Comparison of ENCODE assay signal across 8 mouse cellular contexts in the genomic region with DNA sequence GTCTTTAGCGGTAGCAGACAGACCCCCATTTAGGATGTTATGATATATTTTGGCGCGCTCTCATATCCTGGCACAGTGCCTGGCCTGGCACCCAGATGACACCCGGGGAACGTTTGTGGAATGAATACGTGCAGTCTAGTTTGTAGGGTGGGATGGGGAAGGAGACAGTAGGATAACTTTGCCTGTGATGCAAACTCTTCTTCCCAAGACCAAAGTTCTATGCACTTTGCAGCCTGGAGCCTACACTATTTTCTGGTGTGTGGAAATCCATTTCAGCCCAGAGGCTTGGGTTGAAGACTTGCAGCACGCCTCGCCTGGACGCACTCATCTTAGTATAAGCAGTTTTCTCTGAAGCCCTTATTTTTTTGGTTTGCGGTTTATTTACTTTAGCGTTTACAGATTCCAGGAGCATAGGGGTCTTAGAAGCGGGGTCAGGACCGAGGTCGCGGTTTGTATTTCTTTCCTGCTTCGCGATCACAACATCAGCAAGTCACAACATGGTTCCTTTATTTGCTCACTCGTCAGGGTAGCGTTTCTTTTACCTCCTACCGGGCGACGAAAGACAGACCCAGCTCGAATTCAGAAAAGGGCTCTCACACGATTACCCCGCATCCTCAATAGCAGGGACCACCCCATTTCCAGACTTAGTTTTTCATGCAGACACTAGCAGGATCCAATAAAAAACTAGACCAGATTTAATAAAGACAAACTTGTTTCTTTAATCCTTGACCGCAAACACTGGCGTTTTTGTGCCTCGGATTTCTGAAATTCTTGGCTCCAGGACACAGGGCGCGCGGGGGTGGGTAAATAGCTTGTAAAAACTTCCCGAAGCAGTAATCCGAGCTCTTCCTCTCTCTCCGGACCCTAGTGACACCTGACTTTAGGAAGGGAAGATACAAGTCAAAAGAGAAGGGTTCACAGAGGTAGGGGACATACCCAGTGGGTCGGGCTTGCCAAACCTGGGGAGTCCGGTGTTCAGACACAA. TPM values are rescaled to one million over a fixed set of nuclear protein-coding genes. Genes with fewer than 3 reads are reported as not detected.
DNase-seq lines count a peak whose midpoint lies in the region; ATAC-seq and TF ChIP-seq lines count a peak whose summit lies in the region.

No protein-coding gene starts in this region.

- peaks cover 0 to 9% of the 10 kb centered on the region in 2 experiments; a peak in 2 of 4 replicates for H3K4me1 ChIP-seq in MEL (ENCODE audit: control insufficient read depth in 1 of 2, insufficient read depth in 2 of 2, low read length in 2 of 2)
- H3K4me1 ChIP-seq in embryonic facial prominence, embryonic 10.5 days: peaks cover 41% of the 10 kb centered on the region
- peaks cover 21% of the 10 kb centered on the region for H3K4me1 ChIP-seq in hindbrain, embryonic 15.5 days (replicated peaks)

- no peak for TF ChIP-seq CTCF in MEL (IDR thresholded peaks at IDR 0.05 in 2 of 3, conservative IDR thresholded peaks at IDR 0.05 in 1 of 3; ENCODE audit: control insufficient read depth in 1 of 3, insufficient read depth in 1 of 3, low read depth in 2 of 3, low read length in 3 of 3, poor library complexity in 1 of 3, severe bottlenecking in 1 of 3)

- TF ChIP-seq EP300 in MEL (IDR thresholded peaks at IDR 0.05; ENCODE audit: low read depth in 1 of 2, low read length in 2 of 2): no peak

- no peak for TF ChIP-seq POLR2A in MEL (IDR thresholded peaks at IDR 0.05; ENCODE audit: control insufficient read depth in 1 of 2, insufficient read depth in 1 of 2, low read depth in 1 of 2, low read length in 2 of 2, poor library complexity in 1 of 2)

- H3K36me3 ChIP-seq in MEL (ENCODE audit: control insufficient read depth in 1 of 2, insufficient read depth in 2 of 2, low read length in 2 of 2) (peaks cover 0 to 20% of the 10 kb centered on the region in 2 experiments; a peak in 2 of 4 replicates), macrophage (ENCODE audit: inconsistent target) (no peaks in the 10 kb centered on the region)
- H3K36me3 ChIP-seq in embryonic facial prominence, embryonic 10.5 days (replicated peaks): peaks cover 5% of the 10 kb centered on the region; the same call in 1 of the 2 replicates
- no peaks in the 10 kb centered on the region for H3K36me3 ChIP-seq in hindbrain, embryonic 15.5 days

- H3K4me2 ChIP-seq in hindbrain, embryonic 15.5 days: peak overlapping the region; percentile 90

- 8% methylated on average over 36 of the region's 36 CpGs for WGBS in embryonic facial prominence, embryonic 10.5 days
- 6% methylated on average over 36 of the region's 36 CpGs for WGBS in hindbrain, embryonic 15.5 days
- WGBS in macrophage (ENCODE audit: missing documents): 15% methylated on average over 36 of the region's 36 CpGs

- DNase-seq in kidney, adult 18-20 months: peak; percentile 49
- no peak for DNase-seq in kidney, adult 9 months
- peak; percentile 47 for DNase-seq in MEL (ENCODE audit: low read depth, low spot score)
- peak; percentile 59 for DNase-seq in embryonic facial prominence, embryonic 10.5 days (ENCODE audit: low spot score)
- DNase-seq in thymus, postnatal 4 days: peak; percentile 44
- DNase-seq in ovary, adult 18-20 months (ENCODE audit: low spot score): no peak

- H3K27ac ChIP-seq in MEL (ENCODE audit: control insufficient read depth, low read depth, low read length) (peak overlapping the region; percentile 0; the same call in 1 of the 2 replicates), macrophage (peak overlapping the region; percentile 46)
- H3K27ac ChIP-seq in embryonic facial prominence, embryonic 10.5 days (replicated peaks): peak overlapping the region; percentile 88
- H3K27ac ChIP-seq in hindbrain, embryonic 15.5 days (replicated peaks): 0 out of 2 replicates have a peak overlapping the region, but pooled peaks have one; percentile 25

- TF ChIP-seq RAD21 in MEL (IDR thresholded peaks at IDR 0.05; ENCODE audit: low read depth, low read length): no peak

- H3K79me2 ChIP-seq in MEL (ENCODE audit: control insufficient read depth, insufficient read depth, low read length, poor library complexity) (peaks cover 12% of the 10 kb centered on the region; the same call in 1 of the 2 replicates), macrophage (ENCODE audit: inconsistent target) (no peaks in the 10 kb centered on the region; the same call in 1 of the 2 replicates)

- peak overlapping the region; percentile 67 for H3K9ac ChIP-seq in MEL (ENCODE audit: control insufficient read depth, low read depth, low read length, poor library complexity, severe bottlenecking)
- H3K9ac ChIP-seq in hindbrain, embryonic 15.5 days: peak overlapping the region; percentile 47

- H3K9me3 ChIP-seq in MEL (replicated peaks; ENCODE audit: insufficient read depth, low read length): no peaks in the 10 kb centered on the region
- no peaks in the 10 kb centered on the region for H3K9me3 ChIP-seq in embryonic facial prominence, embryonic 10.5 days
- no peaks in the 10 kb centered on the region for H3K9me3 ChIP-seq in hindbrain, embryonic 15.5 days

- no peaks in the 10 kb centered on the region for H3K27me3 ChIP-seq in MEL (ENCODE audit: control insufficient read depth in 1 of 2, insufficient read depth in 2 of 2, low read length in 2 of 2)
- H3K27me3 ChIP-seq in embryonic facial prominence, embryonic 10.5 days (replicated peaks; ENCODE audit: low read depth, poor library complexity, severe bottlenecking): 0 out of 2 replicates have a peak, but pooled peaks cover 5% of the 10 kb centered on the region
- no peaks in the 10 kb centered on the region for H3K27me3 ChIP-seq in hindbrain, embryonic 15.5 days

- no peak for ATAC-seq in hindbrain, embryonic 15.5 days (ENCODE audit: low FRiP score, low read depth)

- H3K4me3 ChIP-seq in MEL (ENCODE audit: control insufficient read depth in 1 of 2, insufficient read depth in 1 of 2, low read depth in 2 of 2, low read length in 2 of 2) (peak overlapping the region; percentile 63 to 67), macrophage (ENCODE audit: inconsistent target) (peak overlapping the region; percentile 68)
- peak overlapping the region; percentile 83 for H3K4me3 ChIP-seq in embryonic facial prominence, embryonic 10.5 days
- peak overlapping the region; percentile 65 for H3K4me3 ChIP-seq in hindbrain, embryonic 15.5 days

TF ChIP-seq in MEL, 35 proteins besides CTCF, POLR2A, EP300 and RAD21:
- TF ChIP-seq TBP (IDR thresholded peaks at IDR 0.05; ENCODE audit: low read depth, low read length) (0 out of 2 replicates have a peak, but pooled peaks have one; percentile 11), POLR2AphosphoS5 (IDR thresholded peaks at IDR 0.05; ENCODE audit: borderline replicate concordance, low read depth, low read length) (no peak)

RNA-seq across cellular contexts. Expression of a gene that starts 0.7 kb away (rescaled TPM):
- total RNA-seq in MEL (2012; rRNA removed): 12.2 and 15.6 TPM in 2 replicates
- polyA plus RNA-seq in MEL (2012; ENCODE audit: insufficient read depth in 1 of 2, insufficient read length in 2 of 2, low read depth in 1 of 2, low replicate concordance in 2 of 2, missing spikeins in 1 of 2) (10 to 100 TPM in 1 of 2 experiments, not detected in 1; 19.0 TPM), macrophage (2018) (7.3 to 19.9 TPM (median 7.5 TPM) in 3 replicates)
- polyA plus RNA-seq in embryonic facial prominence, embryonic 10.5 days (2016; fragmentation: Nextera tagmentation; extraction: Ambion mirVana): 10.0 and 11.2 TPM in 2 replicates
- 5.0 and 6.1 TPM in 2 replicates for polyA plus RNA-seq in hindbrain, embryonic 15.5 days (2015; fragmentation: Nextera tagmentation; extraction: Ambion mirVana)
- 100 to 1,000 TPM in 17 of 26 experiments, 10 to 100 TPM in 9; 34.5 to 340 (median 132) TPM for total RNA-seq in macrophage (2018; cell fraction: chromatin; rRNA removed)
- total RNA-seq in macrophage (2018; cell fraction: cytosol; rRNA removed): 10 to 100 TPM; 13.1 to 53.3 (median 20.5) TPM
- 100 to 1,000 TPM in 13 of 26 experiments, 10 to 100 TPM in 13; 41.8 to 181 (median 98.6) TPM for total RNA-seq in macrophage (2018; cell fraction: nucleus; rRNA removed)

RNA-seq across cellular contexts. Expression of a gene that starts 26.8 kb away (rescaled TPM):
- total RNA-seq in MEL (2012; rRNA removed): 7.9 and 9.4 TPM in 2 replicates
- polyA plus RNA-seq in MEL (2012; ENCODE audit: insufficient read depth in 1 of 2, insufficient read length in 2 of 2, low read depth in 1 of 2, low replicate concordance in 2 of 2, missing spikeins in 1 of 2): 10 to 100 TPM in 1 of 2 experiments, not detected in 1; 11.2 TPM
- 12.2 and 12.5 TPM in 2 replicates for polyA plus RNA-seq in embryonic facial prominence, embryonic 10.5 days (2016; fragmentation: Nextera tagmentation; extraction: Ambion mirVana)
- polyA plus RNA-seq in hindbrain, embryonic 15.5 days (2015; fragmentation: Nextera tagmentation; extraction: Ambion mirVana): 11.9 and 12.8 TPM in 2 replicates
- 100 to 1,000 TPM in 1 of 26 experiments, 10 to 100 TPM in 25; 25.1 to 108 (median 63.4) TPM for total RNA-seq in macrophage (2018; cell fraction: chromatin; rRNA removed)
- total RNA-seq in macrophage (2018; cell fraction: cytosol; rRNA removed): 100 to 1,000 TPM in 12 of 26 experiments, 10 to 100 TPM in 14; 69.2 to 127 (median 95.7) TPM
- total RNA-seq in macrophage (2018; cell fraction: nucleus; rRNA removed): 100 to 1,000 TPM in 17 of 26 experiments, 10 to 100 TPM in 9; 55.6 to 176 (median 120) TPM
- polyA plus RNA-seq in macrophage (2018): 81.7 to 115 TPM (median 90.0 TPM) in 3 replicates

Comparison
In these comparisons a context has a peak if more than half of its experiments do, and no peak if none do; other contexts are left out.
1. DNase-seq: peak in kidney, adult 18-20 months (single experiment), MEL (single experiment), embryonic facial prominence, embryonic 10.5 days (single experiment) and thymus, postnatal 4 days (single experiment); none in kidney, adult 9 months (single experiment) and ovary, adult 18-20 months (single experiment).
2. H3K27ac ChIP-seq: peak in every context shown above with its lines; median percentile 88 in embryonic facial prominence, embryonic 10.5 days; 46 in macrophage; 25 in hindbrain, embryonic 15.5 days; 0 in MEL.
3. Peak in every context shown above with its lines, with median percentiles within 50 percentile points of each other: H3K4me3 ChIP-seq.